Mouse (Mus musculus) lung, postnatal 0 days (tissue): ENCODE results near the gene S1pr2.

ENCODE experiments used
- CTCF ChIP-seq: IDR thresholded peaks from 2 replicates; pipeline ENCODE4 v1.5.1; 2016; ENCODE audit warnings: antibody characterized with exemption, mild to moderate bottlenecking
- EP300 ChIP-seq: IDR thresholded peaks from 2 replicates; pipeline ENCODE4 v1.6.1; 2016; ENCODE audit warnings: antibody characterized with exemption, mild to moderate bottlenecking, control low read depth

GRCm38 (mm10) chr9:20986952-20987686 is 10.5 kb upstream of the S1pr2 start:
- no peak for TF ChIP-seq EP300
- TF ChIP-seq CTCF, result no peak
